Mouse (Mus musculus) cerebellum, adult 2 months (tissue): ENCODE measurements around the gene Skint6.

Experiments
- CTCF ChIP-seq: fragments of 200-500 bp; IDR thresholded peaks from 2 replicates; pipeline ENCODE4 v1.5.1; 2011; ENCODE audit warnings: low read depth, mild to moderate bottlenecking, control low read depth, low read length, moderate library complexity, borderline replicate concordance; ENCODE audit not compliant: insufficient read depth
- POLR2A ChIP-seq: fragments of 200-500 bp; IDR thresholded peaks from 2 replicates; pipeline ENCODE4 v1.6.1; 2011; ENCODE audit warnings: low read length, control low read depth, borderline replicate concordance; ENCODE audit not compliant: insufficient read depth

GRCm38 (mm10) chr4:113067621-113068020, 219.2 kb downstream of the Skint6 start:
- TF ChIP-seq CTCF (no peak), POLR2A (no peak)
